Mouse (Mus musculus) left cerebral cortex, adult 8-10 months (tissue): Measurements from ENCODE around the gene Peg12. TPM values are rescaled to one million over a fixed set of nuclear protein-coding genes. Genes with fewer than 3 reads are reported as not detected.
A peak's percentile ranks its signal among the peaks of the same experiment; 100 is the strongest.

Source experiments
- DNase-seq, 2 experiments: peaks; one replicate each; pipeline ENCODE4 v3.0.0; 2022; ENCODE audit warnings: low spot score in 2 of 2
- total RNA-seq, 4 experiments: library from RNA; stranded (reverse); gene quantifications; 2 replicates each; pipeline ENCODE4 v1.2.4; 2022

Peg12 gene
- total RNA-seq, result under 1 TPM in 3 of 4 experiments, not detected in 1; 0.27 to 0.46 (median 0.37) TPM

- DNase-seq, result no peak
Measured at GRCm38 (mm10) chr7:62463878-62464755, at the start of gene Peg12. Peg12 (minus strand) TSS chr7:62464510.

- no peak for DNase-seq
Measured at GRCm38 (mm10) chr7:62486139-62486538, 21.8 kb upstream of the Peg12 start.

- no peak for DNase-seq
Measured at GRCm38 (mm10) chr7:62463007-62463877, 1.1 kb downstream of the Peg12 start.

GRCm38 (mm10) chr7:62462229-62463006 lies 1.9 kb downstream of the Peg12 start:
- no peak for DNase-seq

GRCm38 (mm10) chr7:62452353-62452752 lies 12.0 kb downstream of the Peg12 start:
- DNase-seq, result no peak

GRCm38 (mm10) chr7:62445431-62446165 lies 18.7 kb downstream of the Peg12 start:
- no peak for DNase-seq

GRCm38 (mm10) chr7:62436394-62436793 lies 27.9 kb downstream of the Peg12 start:
- no peak for DNase-seq

- DNase-seq, result no peak
Measured at GRCm38 (mm10) chr7:62433243-62433642, 31.1 kb downstream of the Peg12 start.

- no peak for DNase-seq
Measured at GRCm38 (mm10) chr7:62428337-62428736, 36.0 kb downstream of the Peg12 start.

- no peak for DNase-seq
Measured at GRCm38 (mm10) chr7:62423210-62423609, 41.1 kb downstream of the Peg12 start.

- no peak for DNase-seq
Measured at GRCm38 (mm10) chr7:62420566-62420965, 43.7 kb downstream of the Peg12 start.

- DNase-seq, result peak in 1 of 2 experiments; percentile 13
Measured at GRCm38 (mm10) chr7:62419493-62420360, 44.6 kb downstream of the Peg12 start, which contains the start of gene Mkrn3. Mkrn3 (minus strand) TSS chr7:62420139.

- DNase-seq, result no peak
Measured at GRCm38 (mm10) chr7:62419105-62419492, 45.2 kb downstream of the Peg12 start.

GRCm38 (mm10) chr7:62418346-62418745 lies 46.0 kb downstream of the Peg12 start:
- no peak for DNase-seq

GRCm38 (mm10) chr7:62416173-62416572 lies 48.1 kb downstream of the Peg12 start:
- DNase-seq, result no peak

GRCm38 (mm10) chr7:62415222-62415621 lies 49.1 kb downstream of the Peg12 start:
- DNase-seq, result no peak
